Comparison of ENCODE assay signal across 21 mouse cellular contexts in genomic region chr1:144500423-144500822, GRCm38 (mm10).
DNase-seq lines count a peak whose midpoint lies in the region; ATAC-seq and TF ChIP-seq lines count a peak whose summit lies in the region.
"Had no signal": no experiment of that assay in that cellular context is flagged by ENCODE, and none has a peak within 500 bp of the region (broad histone marks: within the 10 kb centered on the region; RNA-seq: fewer than 3 reads in every experiment).

No protein-coding gene starts in this region.

- H3K4me1 ChIP-seq in CH12.LX (ENCODE audit: control insufficient read depth in 1 of 2, insufficient read depth in 2 of 2), result peaks cover 7 to 17% of the 10 kb centered on the region in 2 experiments
- H3K4me1 ChIP-seq: embryonic facial prominence, embryonic 10.5 days; hindbrain, embryonic 12.5 days had no signal

- TF ChIP-seq RAD21 in CH12.LX (IDR thresholded peaks at IDR 0.05; ENCODE audit: low read depth, low read length), result no peak

- no peaks in the 10 kb centered on the region for H3K27me3 ChIP-seq in CH12.LX (replicated peaks)
- H3K27me3 ChIP-seq: forebrain, embryonic 13.5 days; heart, embryonic 12.5 days; hindbrain, embryonic 12.5 days; Patski had no signal

- no peaks in the 10 kb centered on the region for H3K79me2 ChIP-seq in CH12.LX (replicated peaks; ENCODE audit: control insufficient read depth, extremely low read depth, insufficient read depth, poor library complexity, severe bottlenecking)

- dilution Hi-C loops in CH12.LX (cut with MboI; ENCODE audit: extremely low pct_ligation_motif_present, extremely low pct_unique_long_range_greater_than_20kb, low sequenced_read_pairs), result no loop called here

- ATAC-seq in megakaryocyte, adult 5-6 weeks (ENCODE audit: poor library complexity, severe bottlenecking), result peak; percentile 65
- ATAC-seq: activated CD4-positive, CD25-positive, alpha-beta regulatory T cell, adult 4 months; forebrain, embryonic 13.5 days; hindbrain, embryonic 16.5 days; inflammation-experienced regulatory T-cells, adult 6 months; intestine, postnatal 0 days; Patski had no signal

- H3K4me3 ChIP-seq in CH12.LX (replicated peaks in 1 of 3; ENCODE audit: low read depth in 2 of 3, low read length in 2 of 3, poor library complexity in 1 of 3), result no peak overlapping the region
- H3K4me3 ChIP-seq: embryonic facial prominence, embryonic 10.5 days; forebrain, embryonic 13.5 days; heart, embryonic 12.5 days; hindbrain, embryonic 12.5 days had no signal

- no peaks in the 10 kb centered on the region for H3K36me3 ChIP-seq in CH12.LX (replicated peaks in 1 of 2; ENCODE audit: control insufficient read depth in 1 of 2, insufficient read depth in 1 of 2, low read length in 1 of 2)
- H3K36me3 ChIP-seq: embryonic facial prominence, embryonic 10.5 days; heart, embryonic 12.5 days; hindbrain, embryonic 12.5 days had no signal

- no peaks in the 10 kb centered on the region for H3K9me3 ChIP-seq in CH12.LX (replicated peaks; ENCODE audit: low read length)
- H3K9me3 ChIP-seq: embryonic facial prominence, embryonic 10.5 days; forebrain, embryonic 13.5 days; heart, embryonic 12.5 days; hindbrain, embryonic 12.5 days had no signal

- in situ Hi-C loops in CH12.LX (cut with MboI; ENCODE audit: low pct_ligation_motif_present, low pct_unique_long_range_greater_than_20kb, low sequenced_read_pairs), result no loop called here

- H3K4me2 ChIP-seq in CH12.LX (ENCODE audit: insufficient read depth, low read depth, poor library complexity, severe bottlenecking), result peak overlapping the region; percentile 16; the same call in 1 of the 2 replicates
- H3K4me2 ChIP-seq: forebrain, embryonic 13.5 days; heart, embryonic 12.5 days; hindbrain, embryonic 12.5 days had no signal

- H3K27ac ChIP-seq in CH12.LX (ENCODE audit: insufficient read depth, low read depth), result no peak overlapping the region
- H3K27ac ChIP-seq: embryonic facial prominence, embryonic 10.5 days; forebrain, embryonic 13.5 days; hindbrain, embryonic 12.5 days had no signal

- DNase-seq in CH12.LX (ENCODE audit: extremely low read depth), result peak; percentile 17
- DNase-seq in MEL-GATA-1-ER (ENCODE audit: extremely low read depth, low read depth), result peak; percentile 50
- no peak for DNase-seq in left cerebral cortex, postnatal 10 days (ENCODE audit: extremely low spot score in 1 of 2, low spot score in 2 of 2)
- DNase-seq in heart, adult 11 months, result no peak
- DNase-seq in cerebellum, postnatal 25 days, result no peak
- DNase-seq: adrenal gland, postnatal 14 days; cerebellum, adult 11-12 months; cerebellum, adult 9-10 months; cerebellum, postnatal 36 days; gastrocnemius, postnatal 10 days; heart, postnatal 36 days had no signal

- no peak for TF ChIP-seq CTCF in CH12.LX (conservative IDR thresholded peaks at IDR 0.05 in 1 of 2, IDR thresholded peaks at IDR 0.05 in 1 of 2; ENCODE audit: low read depth in 2 of 2, low read length in 2 of 2)

- no peak overlapping the region for H3K9ac ChIP-seq in CH12.LX (ENCODE audit: insufficient read depth, low read depth)
- H3K9ac ChIP-seq: forebrain, embryonic 13.5 days; heart, embryonic 12.5 days; hindbrain, embryonic 12.5 days had no signal

- intact Hi-C loops in left cerebral cortex, postnatal 10 days (cut with DNase I), result no loop called here

- no peak for TF ChIP-seq EP300 in CH12.LX (IDR thresholded peaks at IDR 0.05; ENCODE audit: low read length)

- TF ChIP-seq POLR2A in CH12.LX (IDR thresholded peaks at IDR 0.05; ENCODE audit: low read depth, low read length), result no peak

TF ChIP-seq in CH12.LX, 34 proteins besides CTCF, POLR2A, EP300 and RAD21:
- TF ChIP-seq TCF12 (IDR thresholded peaks at IDR 0.05; ENCODE audit: low read depth, low read length) (no peak), ELF1 (IDR thresholded peaks at IDR 0.05; ENCODE audit: low read depth, low read length) (no peak)

Comparison
In these comparisons a context has a peak if more than half of its experiments do, and no peak if none do; other contexts are left out.
1. DNase-seq: peak in CH12.LX (single experiment) and MEL-GATA-1-ER (single experiment); none in left cerebral cortex, postnatal 10 days (0 of 2), heart, adult 11 months (single experiment) and cerebellum, postnatal 25 days (0 of 2).